Mouse (Mus musculus) cerebellum, adult 9-11 months (tissue): ENCODE measurements around the gene Ubr4.
"Not testable (repeated sequence)": the region's sequence is repeated elsewhere in the genome, so short reads cannot be mapped to it uniquely, and the experiment has no call there.

ENCODE experiments used
- DNase-seq: peaks from one replicate; pipeline ENCODE4 v3.0.0; 2022

The Ubr4 gene

GRCm38 (mm10) chr4:139360761-139361548 lies 8.5 kb downstream of the Ubr4 start:
- DNase-seq = no peak

GRCm38 (mm10) chr4:139367336-139367735 lies 14.9 kb downstream of the Ubr4 start:
- no peak for DNase-seq

- no peak for DNase-seq
These were observed 15.6 kb downstream of the Ubr4 start for GRCm38 (mm10) chr4:139368038-139368437.

- DNase-seq = no peak
These were observed 20.7 kb downstream of the Ubr4 start for GRCm38 (mm10) chr4:139373130-139373529.

GRCm38 (mm10) chr4:139373531-139373930 lies 21.1 kb downstream of the Ubr4 start:
- no peak for DNase-seq

- DNase-seq = peak; percentile 20
These were observed 27.3 kb downstream of the Ubr4 start for GRCm38 (mm10) chr4:139379719-139380118.

- peak; percentile 100 for DNase-seq
These were observed 27.9 kb downstream of the Ubr4 start for GRCm38 (mm10) chr4:139380207-139380748.

GRCm38 (mm10) chr4:139380775-139381451 lies 28.5 kb downstream of the Ubr4 start:
- DNase-seq = no peak

GRCm38 (mm10) chr4:139381452-139381845 lies 29.0 kb downstream of the Ubr4 start:
- DNase-seq = no peak

GRCm38 (mm10) chr4:139382231-139382630 lies 29.8 kb downstream of the Ubr4 start:
- no peak for DNase-seq

- DNase-seq = not testable (repeated sequence)
These were observed 33.4 kb downstream of the Ubr4 start for GRCm38 (mm10) chr4:139385841-139386240.

GRCm38 (mm10) chr4:139386869-139387319 lies 34.5 kb downstream of the Ubr4 start:
- no peak for DNase-seq

- no peak for DNase-seq
These were observed 37.1 kb downstream of the Ubr4 start for GRCm38 (mm10) chr4:139389557-139389956.

- DNase-seq = no peak
These were observed 43.0 kb downstream of the Ubr4 start for GRCm38 (mm10) chr4:139395431-139395830.

GRCm38 (mm10) chr4:139400487-139400886 lies 48.1 kb downstream of the Ubr4 start:
- no peak for DNase-seq

- no peak for DNase-seq
These were observed 50.8 kb downstream of the Ubr4 start for GRCm38 (mm10) chr4:139403214-139403613.

- no peak for DNase-seq
These were observed 58.9 kb downstream of the Ubr4 start for GRCm38 (mm10) chr4:139411351-139411750.

- no peak for DNase-seq
These were observed 65.5 kb downstream of the Ubr4 start for GRCm38 (mm10) chr4:139417868-139418267.

GRCm38 (mm10) chr4:139421621-139422020 lies 69.2 kb downstream of the Ubr4 start:
- DNase-seq = no peak

GRCm38 (mm10) chr4:139422409-139422808 lies 70.0 kb downstream of the Ubr4 start:
- DNase-seq = no peak

- no peak for DNase-seq
These were observed 70.9 kb downstream of the Ubr4 start for GRCm38 (mm10) chr4:139423270-139423669.

- peak; percentile 88 for DNase-seq
These were observed 77.8 kb downstream of the Ubr4 start for GRCm38 (mm10) chr4:139430176-139430575.

GRCm38 (mm10) chr4:139430891-139431290 lies 78.5 kb downstream of the Ubr4 start:
- DNase-seq = peak; percentile 32
